Mouse (Mus musculus) lung, postnatal 0 days (tissue): ENCODE data around the gene Fadd.

Experiments
- CTCF ChIP-seq: IDR thresholded peaks from 2 replicates; pipeline ENCODE4 v1.5.1; 2016; ENCODE audit warnings: antibody characterized with exemption, mild to moderate bottlenecking
- EP300 ChIP-seq: IDR thresholded peaks from 2 replicates; pipeline ENCODE4 v1.6.1; 2016; ENCODE audit warnings: antibody characterized with exemption, mild to moderate bottlenecking, control low read depth

GRCm38 (mm10) chr7:144607862-144608261 is 25.6 kb upstream of the Fadd start:
- TF ChIP-seq CTCF, result peak; percentile 43; the same call in 1 of the 2 replicates
- no peak for TF ChIP-seq EP300
